Mouse (Mus musculus) limb, embryonic 10.5 days (tissue): Measurements from ENCODE around the gene Tab2. TPM values are rescaled to one million over a fixed set of nuclear protein-coding genes. Genes with fewer than 3 reads are reported as not detected.

Experiments
- DNase-seq: peaks from one replicate; pipeline ENCODE4 v3.0.0-alpha.2; 2017; ENCODE audit warnings: low spot score
- H3K27ac ChIP-seq: fragments of 300-500 bp; sonication (generic); 2 replicates; pipeline ENCODE4 v1.5.1; 2016; ENCODE audit warnings: mild to moderate bottlenecking
- H3K27me3 ChIP-seq: fragments of 300-500 bp; sonication (generic); 2 replicates; pipeline ENCODE4 v1.6.1; 2016; ENCODE audit warnings: low read depth, mild to moderate bottlenecking; ENCODE audit not compliant: poor library complexity, severe bottlenecking
- H3K36me3 ChIP-seq: fragments of 300-500 bp; sonication (generic); 2 replicates; pipeline ENCODE4 v1.6.1; 2016; ENCODE audit warnings: mild to moderate bottlenecking, moderate library complexity
- H3K4me1 ChIP-seq: fragments of 300-500 bp; sonication (generic); 2 replicates; pipeline ENCODE4 v1.6.1; 2016
- H3K4me3 ChIP-seq: fragments of 300-500 bp; sonication (generic); 2 replicates; pipeline ENCODE4 v1.5.1; 2016; ENCODE audit warnings: mild to moderate bottlenecking, moderate library complexity
- H3K9me3 ChIP-seq: fragments of 300-500 bp; sonication (generic); replicated peaks from 2 replicates; pipeline ENCODE4 v1.6.1; 2016; ENCODE audit warnings: mild to moderate bottlenecking
- WGBS: fragments of 180-500 bp; shearing (Covaris S2); methylation state at CpG from one replicate; pipeline ENCODE4 v1.1.7; 2016; 5-methylcytosine and 5-hydroxymethylcytosine counted together
- polyA plus RNA-seq: library from polyadenylated mRNA; unstranded; fragments of >200 nt; fragmentation: Nextera tagmentation; extraction: Ambion mirVana; gene quantifications from 2 replicates; pipeline ENCODE4 v1.2.1, GENCODE M21; 2016

The Tab2 gene
- 14.0 and 19.7 TPM in 2 replicates for polyA plus RNA-seq

GRCm38 (mm10) chr10:7956228-7957001 lies at the start of gene Tab2:
TSS of gene Tab2 (minus strand) at chr10:7956230.
- Histone ChIP-seq H3K4me3 (peak within 1 kb of the TSS; percentile 98), H3K4me1 (peaks cover 23% of the 10 kb centered on the region), H3K27me3 (no peaks in the 10 kb centered on the region), H3K36me3 (0 out of 2 replicates have a peak, but pooled peaks cover 4% of the 10 kb centered on the region), H3K9me3 (no peaks in the 10 kb centered on the region), H3K27ac (peak within 1 kb of the TSS; percentile 100)
- WGBS, result 1% methylated on average over 79 of the region's 97 CpGs
- DNase-seq, result peak; percentile 92

GRCm38 (mm10) chr10:7992258-7992919 lies 36.4 kb upstream of the Tab2 start:
- no peak for DNase-seq
- no peak overlapping the region for H3K4me3 ChIP-seq

GRCm38 (mm10) chr10:7991596-7991995 lies 35.6 kb upstream of the Tab2 start:
- Histone ChIP-seq H3K9me3 (no peaks in the 10 kb centered on the region), H3K27ac (no peak overlapping the region)
- no peak for DNase-seq

More at GRCm38 (mm10) chr10:7992258-7992919, 36.4 kb upstream of the Tab2 start:
- no peaks in the 10 kb centered on the region for H3K27me3 ChIP-seq
- no peaks in the 10 kb centered on the region for H3K4me1 ChIP-seq
- no peak overlapping the region for H3K27ac ChIP-seq
- H3K36me3 ChIP-seq, result no peaks in the 10 kb centered on the region
- WGBS, result 83% methylated on average over 10 of the region's 10 CpGs
- H3K9me3 ChIP-seq, result no peaks in the 10 kb centered on the region

GRCm38 (mm10) chr10:7987521-7987920 lies 31.5 kb upstream of the Tab2 start:
- Histone ChIP-seq H3K27ac (no peak overlapping the region), H3K9me3 (no peaks in the 10 kb centered on the region), H3K27me3 (no peaks in the 10 kb centered on the region), H3K4me3 (no peak overlapping the region), H3K36me3 (no peaks in the 10 kb centered on the region), H3K4me1 (peaks cover 7% of the 10 kb centered on the region; the same call in 1 of the 2 replicates)
- WGBS, result 92% methylated on average over 8 of the region's 8 CpGs
- no peak for DNase-seq

More at GRCm38 (mm10) chr10:7991596-7991995, 35.6 kb upstream of the Tab2 start:
- Histone ChIP-seq H3K4me1 (no peaks in the 10 kb centered on the region), H3K36me3 (no peaks in the 10 kb centered on the region), H3K4me3 (no peak overlapping the region), H3K27me3 (no peaks in the 10 kb centered on the region)
- WGBS, result 76% methylated on average over 5 of the region's 5 CpGs

GRCm38 (mm10) chr10:7976462-7976861 lies 20.4 kb upstream of the Tab2 start:
- Histone ChIP-seq H3K27me3 (no peaks in the 10 kb centered on the region), H3K9me3 (no peaks in the 10 kb centered on the region), H3K27ac (no peak overlapping the region), H3K4me3 (no peak overlapping the region), H3K36me3 (no peaks in the 10 kb centered on the region), H3K4me1 (no peaks in the 10 kb centered on the region)
- WGBS, result 96% methylated on average over 9 of the region's 9 CpGs
- no peak for DNase-seq

- Histone ChIP-seq H3K36me3 (no peaks in the 10 kb centered on the region), H3K4me3 (no peak overlapping the region), H3K27me3 (no peaks in the 10 kb centered on the region), H3K27ac (no peak overlapping the region), H3K4me1 (no peaks in the 10 kb centered on the region), H3K9me3 (no peaks in the 10 kb centered on the region)
- DNase-seq, result no peak
- 94% methylated on average over 2 of the region's 2 CpGs for WGBS
These were observed 12.8 kb upstream of the Tab2 start for GRCm38 (mm10) chr10:7968747-7969280.

- H3K36me3 ChIP-seq, result no peaks in the 10 kb centered on the region
- H3K4me1 ChIP-seq, result no peaks in the 10 kb centered on the region
- no peaks in the 10 kb centered on the region for H3K9me3 ChIP-seq
- DNase-seq, result no peak
- no peaks in the 10 kb centered on the region for H3K27me3 ChIP-seq
- no peak overlapping the region for H3K27ac ChIP-seq
- 80% methylated on average over 3 of the region's 3 CpGs for WGBS
- H3K4me3 ChIP-seq, result no peak overlapping the region
These were observed 11.1 kb upstream of the Tab2 start for GRCm38 (mm10) chr10:7967096-7967495.

- Histone ChIP-seq H3K27me3 (no peaks in the 10 kb centered on the region), H3K27ac (no peak overlapping the region), H3K4me1 (peaks cover 21% of the 10 kb centered on the region), H3K4me3 (no peak overlapping the region), H3K36me3 (no peaks in the 10 kb centered on the region), H3K9me3 (no peaks in the 10 kb centered on the region)
- no peak for DNase-seq
- 78% methylated on average over 6 of the region's 6 CpGs for WGBS
These were observed 3.0 kb upstream of the Tab2 start for GRCm38 (mm10) chr10:7959073-7959472.

GRCm38 (mm10) chr10:7955634-7956121 lies 352 bp downstream of the Tab2 start:
- DNase-seq, result peak; percentile 78

GRCm38 (mm10) chr10:7954989-7955633 lies 919 bp downstream of the Tab2 start:
- no peaks in the 10 kb centered on the region for H3K27me3 ChIP-seq
- H3K4me3 ChIP-seq, result peak overlapping the region; percentile 98
- DNase-seq, result peak; percentile 66
- WGBS, result 2% methylated on average over 26 of the region's 31 CpGs
- H3K27ac ChIP-seq, result peak overlapping the region; percentile 100
- peaks cover 16% of the 10 kb centered on the region for H3K4me1 ChIP-seq
- H3K36me3 ChIP-seq, result peaks cover 10% of the 10 kb centered on the region; the same call in 1 of the 2 replicates
- no peaks in the 10 kb centered on the region for H3K9me3 ChIP-seq

More at GRCm38 (mm10) chr10:7955634-7956121, 352 bp downstream of the Tab2 start:
- Histone ChIP-seq H3K27ac (peak overlapping the region; percentile 100), H3K9me3 (no peaks in the 10 kb centered on the region), H3K4me3 (peak overlapping the region; percentile 98), H3K4me1 (peaks cover 16% of the 10 kb centered on the region), H3K36me3 (peaks cover 9% of the 10 kb centered on the region; the same call in 1 of the 2 replicates), H3K27me3 (no peaks in the 10 kb centered on the region)
- WGBS, result 0% methylated on average over 14 of the region's 76 CpGs

- Histone ChIP-seq H3K27me3 (no peaks in the 10 kb centered on the region), H3K4me1 (peaks cover 16% of the 10 kb centered on the region), H3K36me3 (peaks cover 10% of the 10 kb centered on the region; the same call in 1 of the 2 replicates), H3K9me3 (no peaks in the 10 kb centered on the region), H3K4me3 (peak overlapping the region; percentile 98), H3K27ac (peak overlapping the region; percentile 100)
- no peak for DNase-seq
- WGBS, result 8% methylated on average over 5 of the region's 5 CpGs
These were observed 1.4 kb downstream of the Tab2 start for GRCm38 (mm10) chr10:7954627-7954988.

- DNase-seq, result no peak
- H3K27ac ChIP-seq, result no peak overlapping the region
These were observed 13.0 kb downstream of the Tab2 start for GRCm38 (mm10) chr10:7943006-7943405.

More at GRCm38 (mm10) chr10:7943006-7943405, 13.0 kb downstream of the Tab2 start:
- Histone ChIP-seq H3K36me3 (peaks cover 28% of the 10 kb centered on the region), H3K9me3 (no peaks in the 10 kb centered on the region), H3K27me3 (no peaks in the 10 kb centered on the region), H3K4me1 (0 out of 2 replicates have a peak, but pooled peaks cover 3% of the 10 kb centered on the region), H3K4me3 (no peak overlapping the region)
- WGBS, result 31% methylated on average over 3 of the region's 3 CpGs
